In genomic region chr4:43728576-43728954, GRCm38 (mm10) we compare ENCODE assay signal across 9 mouse cellular contexts. TPM values are rescaled to one million over a fixed set of nuclear protein-coding genes. Genes with fewer than 3 reads are reported as not detected.
A peak's percentile ranks its signal among the peaks of the same experiment; 100 is the strongest.
DNase-seq lines count a peak whose midpoint lies in the region; ATAC-seq lines count a peak whose summit lies in the region.
"Had no signal": no experiment of that assay in that cellular context is flagged by ENCODE, and none has a peak within 500 bp of the region (broad histone marks: within the 10 kb centered on the region; RNA-seq: fewer than 3 reads in every experiment).

No protein-coding gene starts in this region.

- peak overlapping the region; percentile 100 for H3K27ac ChIP-seq in brown adipose tissue, adult 24 weeks (replicated peaks; ENCODE audit: low read depth, low read length)
- H3K27ac ChIP-seq in liver, embryonic 15.5 days (replicated peaks): 0 out of 2 replicates have a peak overlapping the region, but pooled peaks have one; percentile 26
- H3K27ac ChIP-seq in midbrain, embryonic 16.5 days (ENCODE audit: low read length): no peak overlapping the region
- no peak overlapping the region for H3K27ac ChIP-seq in hindbrain, embryonic 11.5 days (ENCODE audit: low read depth, low read length)

- peak overlapping the region; percentile 61 for H3K4me3 ChIP-seq in brown adipose tissue, adult 24 weeks (ENCODE audit: insufficient read depth, low read depth, low read length)
- H3K4me3 ChIP-seq in liver, embryonic 15.5 days (replicated peaks): no peak overlapping the region
- H3K4me3 ChIP-seq in midbrain, embryonic 16.5 days (ENCODE audit: low read depth, low read length): no peak overlapping the region
- H3K4me3 ChIP-seq in hindbrain, embryonic 11.5 days (ENCODE audit: low read depth, low read length): no peak overlapping the region

- intact Hi-C loops in heart, postnatal 25 days (cut with DNase I): loop anchor here (5.0 kb wide), 1 partner anchor 34 kb away; no protein-coding TSS in a partner anchor

- no peak overlapping the region for H3K9ac ChIP-seq in liver, embryonic 15.5 days
- H3K9ac ChIP-seq in midbrain, embryonic 16.5 days (ENCODE audit: low read depth, low read length): no peak overlapping the region
- no peak overlapping the region for H3K9ac ChIP-seq in hindbrain, embryonic 11.5 days (ENCODE audit: low read depth, low read length)

- no peaks in the 10 kb centered on the region for H3K36me3 ChIP-seq in liver, embryonic 15.5 days (replicated peaks)
- H3K36me3 ChIP-seq in midbrain, embryonic 16.5 days (ENCODE audit: control insufficient read depth, insufficient read depth, low read length): no peaks in the 10 kb centered on the region
- no peaks in the 10 kb centered on the region for H3K36me3 ChIP-seq in hindbrain, embryonic 11.5 days (ENCODE audit: control insufficient read depth, insufficient read depth, low read length)
- H3K36me3 ChIP-seq: G1E had no signal

- no peak overlapping the region for H3K4me2 ChIP-seq in liver, embryonic 15.5 days
- no peak overlapping the region for H3K4me2 ChIP-seq in midbrain, embryonic 16.5 days (ENCODE audit: low read length)
- no peak overlapping the region for H3K4me2 ChIP-seq in hindbrain, embryonic 11.5 days (replicated peaks; ENCODE audit: low read depth, low read length)

- 20% methylated on average over 5 of the region's 5 CpGs for WGBS in liver, embryonic 15.5 days (ENCODE audit: insufficient replicate concordance)
- WGBS in midbrain, embryonic 16.5 days: 71% methylated on average over 5 of the region's 5 CpGs
- 61% methylated on average over 5 of the region's 5 CpGs for WGBS in hindbrain, embryonic 11.5 days

- DNase-seq in 3134 (ENCODE audit: extremely low read depth, insufficient read length, low spot score): peak; percentile 79
- DNase-seq in heart, postnatal 25 days (ENCODE audit: low spot score): peak; percentile 81
- DNase-seq in cerebellum, adult 9-11 months: no peak
- no peak for DNase-seq in left cerebral cortex, adult 11 months (ENCODE audit: low spot score)
- no peak for DNase-seq in hindbrain, embryonic 11.5 days (ENCODE audit: low spot score)

- no peaks in the 10 kb centered on the region for H3K27me3 ChIP-seq in liver, embryonic 15.5 days
- no peaks in the 10 kb centered on the region for H3K27me3 ChIP-seq in midbrain, embryonic 16.5 days (ENCODE audit: control insufficient read depth, insufficient read depth, low read depth, low read length)
- H3K27me3 ChIP-seq in hindbrain, embryonic 11.5 days (ENCODE audit: control insufficient read depth, insufficient read depth, low read length): no peaks in the 10 kb centered on the region

- peaks cover 28% of the 10 kb centered on the region for H3K4me1 ChIP-seq in brown adipose tissue, adult 24 weeks (ENCODE audit: control insufficient read depth, insufficient read depth, insufficient read length, low read length)
- H3K4me1 ChIP-seq in liver, embryonic 15.5 days (replicated peaks): peaks cover 33% of the 10 kb centered on the region
- no peaks in the 10 kb centered on the region for H3K4me1 ChIP-seq in midbrain, embryonic 16.5 days (ENCODE audit: control insufficient read depth, insufficient read depth, low read length)
- no peaks in the 10 kb centered on the region for H3K4me1 ChIP-seq in hindbrain, embryonic 11.5 days (replicated peaks; ENCODE audit: control insufficient read depth, insufficient read depth, low read length)

- no peaks in the 10 kb centered on the region for H3K9me3 ChIP-seq in liver, embryonic 15.5 days (replicated peaks)
- H3K9me3 ChIP-seq in midbrain, embryonic 16.5 days (replicated peaks; ENCODE audit: control insufficient read depth, low read length, poor library complexity, severe bottlenecking): no peaks in the 10 kb centered on the region
- H3K9me3 ChIP-seq in hindbrain, embryonic 11.5 days (ENCODE audit: control insufficient read depth, low read length): no peaks in the 10 kb centered on the region
- H3K9me3 ChIP-seq: G1E had no signal

- no peak for ATAC-seq in liver, embryonic 15.5 days (ENCODE audit: insufficient read depth)
- ATAC-seq in midbrain, embryonic 16.5 days: no peak
- no peak for ATAC-seq in hindbrain, embryonic 11.5 days (ENCODE audit: low FRiP score)

RNA-seq across cellular contexts. Expression of gene Spaar, which starts 1.3 kb away (rescaled TPM):
- polyA plus RNA-seq in brown adipose tissue, adult 24 weeks (2012; ENCODE audit: insufficient read depth, insufficient read length, missing spikeins): 1.9 and 2.8 TPM in 2 replicates
- 1 to 10 TPM; 4.8 to 4.9 TPM for total RNA-seq in heart, postnatal 25 days (2021)
- 0.02 TPM in 1 of 2 replicates, not detected in the other for polyA plus RNA-seq in liver, embryonic 15.5 days (2015; fragmentation: Nextera tagmentation; extraction: Ambion mirVana)
- polyA plus RNA-seq in midbrain, embryonic 16.5 days (2015; fragmentation: Nextera tagmentation; extraction: Ambion mirVana): 0.15 TPM in 1 of 2 replicates, not detected in the other
- 0.06 TPM in 1 of 2 replicates, not detected in the other for polyA plus RNA-seq in hindbrain, embryonic 11.5 days (2014; fragmentation: Nextera tagmentation; extraction: Ambion mirVana)
- polyA plus RNA-seq: G1E had no signal

RNA-seq across cellular contexts. Expression of gene Hrct1, which starts 1.6 kb away (rescaled TPM):
- 4.7 and 5.0 TPM in 2 replicates for polyA plus RNA-seq in brown adipose tissue, adult 24 weeks (2012; ENCODE audit: insufficient read depth, insufficient read length, missing spikeins)
- 1 to 10 TPM; 3.3 to 3.4 TPM for total RNA-seq in heart, postnatal 25 days (2021)
- 0.10 and 0.20 TPM in 2 replicates for polyA plus RNA-seq in liver, embryonic 15.5 days (2015; fragmentation: Nextera tagmentation; extraction: Ambion mirVana)
- polyA plus RNA-seq in midbrain, embryonic 16.5 days (2015; fragmentation: Nextera tagmentation; extraction: Ambion mirVana): 0.29 and 0.34 TPM in 2 replicates
- 0.17 and 0.19 TPM in 2 replicates for polyA plus RNA-seq in hindbrain, embryonic 11.5 days (2014; fragmentation: Nextera tagmentation; extraction: Ambion mirVana)
- polyA plus RNA-seq: G1E had no signal

RNA-seq across cellular contexts. Expression of gene Olfr71, which starts 18.5 kb away (rescaled TPM):
- polyA plus RNA-seq in brown adipose tissue, adult 24 weeks (2012; ENCODE audit: insufficient read depth, insufficient read length, missing spikeins): not detected in 2 replicates
- not detected for total RNA-seq in heart, postnatal 25 days (2021)
- not detected in 2 replicates for polyA plus RNA-seq in liver, embryonic 15.5 days (2015; fragmentation: Nextera tagmentation; extraction: Ambion mirVana)
- 0.06 TPM in 1 of 2 replicates, not detected in the other for polyA plus RNA-seq in midbrain, embryonic 16.5 days (2015; fragmentation: Nextera tagmentation; extraction: Ambion mirVana)
- polyA plus RNA-seq in hindbrain, embryonic 11.5 days (2014; fragmentation: Nextera tagmentation; extraction: Ambion mirVana): not detected in 2 replicates
- polyA plus RNA-seq: G1E had no signal

RNA-seq across cellular contexts. Expression of gene Olfr70, which starts 28.0 kb away (rescaled TPM):
- polyA plus RNA-seq in brown adipose tissue, adult 24 weeks (2012; ENCODE audit: insufficient read depth, insufficient read length, missing spikeins): not detected in 2 replicates
- not detected for total RNA-seq in heart, postnatal 25 days (2021)
- not detected in 2 replicates for polyA plus RNA-seq in liver, embryonic 15.5 days (2015; fragmentation: Nextera tagmentation; extraction: Ambion mirVana)
- not detected in 2 replicates for polyA plus RNA-seq in midbrain, embryonic 16.5 days (2015; fragmentation: Nextera tagmentation; extraction: Ambion mirVana)
- not detected in 2 replicates for polyA plus RNA-seq in hindbrain, embryonic 11.5 days (2014; fragmentation: Nextera tagmentation; extraction: Ambion mirVana)
- total RNA-seq: G1E had no signal
- polyA plus RNA-seq: G1E had no signal

RNA-seq across cellular contexts. Expression of gene Olfr159, which starts 42.2 kb away (rescaled TPM):
- polyA plus RNA-seq in brown adipose tissue, adult 24 weeks (2012; ENCODE audit: insufficient read depth, insufficient read length, missing spikeins): not detected in 2 replicates
- not detected for total RNA-seq in heart, postnatal 25 days (2021)
- polyA plus RNA-seq in liver, embryonic 15.5 days (2015; fragmentation: Nextera tagmentation; extraction: Ambion mirVana): not detected in 2 replicates
- not detected in 2 replicates for polyA plus RNA-seq in midbrain, embryonic 16.5 days (2015; fragmentation: Nextera tagmentation; extraction: Ambion mirVana)
- not detected in 2 replicates for polyA plus RNA-seq in hindbrain, embryonic 11.5 days (2014; fragmentation: Nextera tagmentation; extraction: Ambion mirVana)
- total RNA-seq: G1E had no signal
- polyA plus RNA-seq: G1E had no signal

Comparison
In these comparisons a context has a peak if more than half of its experiments do, and no peak if none do; other contexts are left out.
1. DNase-seq: peak in 3134 (single experiment) and heart, postnatal 25 days (single experiment); none in cerebellum, adult 9-11 months (single experiment), left cerebral cortex, adult 11 months (single experiment) and hindbrain, embryonic 11.5 days (single experiment).
2. H3K27ac ChIP-seq: peak in brown adipose tissue, adult 24 weeks (single experiment) and liver, embryonic 15.5 days (single experiment); none in midbrain, embryonic 16.5 days (single experiment) and hindbrain, embryonic 11.5 days (single experiment).